Mouse (Mus musculus) layer of hippocampus, adult 18-20 months (tissue): ENCODE results near the gene Gas2l2. TPM values are rescaled to one million over a fixed set of nuclear protein-coding genes. Genes with fewer than 3 reads are reported as not detected.
A peak's percentile ranks its signal among the peaks of the same experiment; 100 is the strongest.

Experiments used
- DNase-seq, 2 experiments: peaks; one replicate each; pipeline ENCODE4 v3.0.0; 2022; ENCODE audit warnings: low spot score in 2 of 2
- long read RNA-seq: library from polyadenylated mRNA; stranded (forward); transcript quantifications from one replicate; pipeline ENCODE4 v2.0.0, GENCODE M21; 2021
- total RNA-seq, 2 experiments: library from RNA; stranded (reverse); gene quantifications; 2 replicates each; pipeline ENCODE4 v1.2.3; 2021

Gas2l2 gene
- total RNA-seq, result under 1 TPM; 0.28 to 0.32 TPM
- long read RNA-seq, partial matches to known transcripts, result 0 of 2 reads
- long read RNA-seq, other reads (novel, unspliced or antisense), result 1 of 2 reads

DNA sequence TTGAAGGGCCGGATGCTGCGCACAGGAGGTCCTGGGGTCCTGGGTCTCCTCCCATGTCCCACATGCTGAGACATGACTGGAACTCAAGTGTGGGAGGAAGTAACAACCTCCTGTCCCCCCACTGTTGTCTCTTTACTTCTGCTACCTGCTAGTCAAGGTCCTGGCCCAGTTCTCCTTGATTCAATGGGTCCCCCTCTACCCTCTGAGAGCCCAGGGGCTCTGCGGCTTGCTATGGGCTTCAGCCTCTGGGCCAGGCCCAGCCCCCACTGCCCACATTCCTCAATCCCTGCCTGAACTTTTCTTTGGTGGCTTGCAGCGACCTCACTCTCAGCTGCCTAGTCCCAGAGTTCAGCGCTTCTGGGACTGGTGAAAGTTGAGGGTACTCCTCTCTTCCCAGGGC is at the start of gene Gas2l2:
Gene Gas2l2, minus strand, starts transcription at position 101 of the 400 bp plus-strand sequence.
- no peak for DNase-seq

DNA sequence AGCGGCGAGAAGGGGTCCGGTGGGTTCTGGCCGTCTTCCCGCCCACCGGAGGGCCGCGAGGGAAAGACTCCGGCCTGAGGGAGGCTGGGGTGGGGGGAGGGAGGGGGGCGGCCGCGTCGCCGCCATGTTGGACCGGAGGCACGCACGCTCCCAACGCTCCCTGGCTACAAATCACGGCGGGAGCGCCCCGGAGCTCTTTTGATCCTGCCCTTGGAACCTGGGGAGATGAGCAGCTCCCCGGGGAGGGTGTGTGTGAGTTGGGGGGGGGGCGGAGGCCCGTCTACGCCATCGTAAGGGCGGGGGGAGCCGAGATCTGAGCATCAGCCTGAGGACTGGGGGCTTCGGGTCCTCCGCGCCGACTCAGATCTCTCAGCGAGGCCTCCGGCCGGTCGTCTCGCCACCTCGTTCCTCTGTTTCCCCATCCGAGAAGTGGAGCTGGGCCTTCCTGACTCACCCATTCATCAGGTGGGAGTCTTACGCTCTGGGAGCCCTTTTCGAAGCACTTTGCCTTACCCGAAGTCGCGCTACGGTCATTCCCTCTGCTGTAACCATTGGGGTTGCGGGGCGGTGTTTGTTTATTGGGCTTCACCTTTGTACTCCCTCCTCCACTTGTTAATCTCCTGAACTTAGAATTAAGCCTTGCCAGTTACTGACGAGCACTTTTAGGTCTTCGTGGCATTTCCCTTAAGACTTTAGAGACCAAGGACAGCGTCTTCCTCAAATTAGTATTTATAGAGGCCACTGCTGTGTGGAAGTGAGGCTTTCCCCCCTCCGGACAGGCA is 44.2 kb upstream of the Gas2l2 start:
- DNase-seq, result no peak

DNA sequence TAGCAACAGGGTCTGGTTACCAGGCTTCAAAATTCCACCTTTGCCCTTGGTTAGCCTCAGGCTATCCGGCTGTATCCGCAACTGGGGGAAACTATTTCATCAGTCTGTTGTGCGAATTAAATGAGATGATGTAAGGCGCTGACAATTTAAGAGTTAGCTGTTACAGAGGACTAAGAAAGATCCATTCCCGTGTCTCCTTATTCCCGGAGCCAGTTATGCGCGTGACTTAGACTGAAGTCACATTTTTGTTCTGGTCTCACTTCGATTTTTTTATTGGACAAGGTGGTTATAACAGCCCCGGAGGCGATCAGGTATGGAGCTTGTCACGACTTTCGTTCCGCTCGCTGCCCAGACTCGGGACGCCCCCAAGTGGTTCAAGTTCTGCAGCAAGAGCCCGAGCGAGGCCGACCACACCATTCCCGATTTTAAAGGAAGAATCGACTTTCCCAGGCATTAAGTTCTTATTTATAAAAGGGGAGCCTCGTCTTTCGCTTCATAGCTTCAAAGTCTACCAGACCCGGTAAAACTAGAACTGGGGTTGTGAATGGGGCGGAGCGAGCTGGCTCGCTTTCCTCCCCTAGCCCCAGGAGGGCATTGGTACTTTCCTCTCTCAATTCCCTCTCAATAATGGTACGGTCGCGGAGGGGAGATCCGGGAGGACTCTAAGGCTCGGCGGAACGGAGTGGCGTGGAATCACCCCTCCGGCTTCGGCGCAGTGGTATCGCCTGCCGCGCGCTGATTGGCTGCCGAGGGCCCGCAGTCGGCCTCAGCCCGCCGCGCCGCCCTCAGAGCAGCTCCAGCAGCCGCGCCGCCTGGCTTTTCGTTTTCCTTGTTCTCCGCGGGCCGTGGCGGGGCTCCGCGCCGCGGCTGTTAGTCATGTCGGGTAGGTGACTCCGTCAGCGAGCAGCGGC is 43.3 kb upstream of the Gas2l2 start, which contains the start of gene Taf15:
Gene Taf15, plus strand, starts transcription at position 763 of the 911 bp plus-strand sequence.
- DNase-seq, result peak; percentile 98 to 99

DNA sequence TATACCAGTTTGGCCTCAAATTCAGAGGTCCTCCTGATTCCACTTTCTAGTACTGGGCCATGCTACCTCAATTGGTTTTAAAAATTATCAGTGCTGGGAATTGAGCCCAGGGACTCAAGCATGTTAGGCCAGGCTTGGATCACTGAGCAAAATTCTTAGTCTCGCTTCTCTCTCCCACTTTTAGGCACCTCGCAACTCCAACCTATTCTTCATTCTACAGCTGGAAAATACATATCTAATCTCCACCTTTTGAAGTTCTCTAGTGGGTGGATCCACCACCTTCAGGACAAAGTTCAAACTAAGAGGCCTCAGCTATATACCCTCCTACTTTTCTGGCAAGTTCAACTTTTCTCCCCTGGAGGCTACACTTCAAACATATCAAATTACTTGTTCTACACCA is 42.5 kb upstream of the Gas2l2 start:
- no peak for DNase-seq

DNA sequence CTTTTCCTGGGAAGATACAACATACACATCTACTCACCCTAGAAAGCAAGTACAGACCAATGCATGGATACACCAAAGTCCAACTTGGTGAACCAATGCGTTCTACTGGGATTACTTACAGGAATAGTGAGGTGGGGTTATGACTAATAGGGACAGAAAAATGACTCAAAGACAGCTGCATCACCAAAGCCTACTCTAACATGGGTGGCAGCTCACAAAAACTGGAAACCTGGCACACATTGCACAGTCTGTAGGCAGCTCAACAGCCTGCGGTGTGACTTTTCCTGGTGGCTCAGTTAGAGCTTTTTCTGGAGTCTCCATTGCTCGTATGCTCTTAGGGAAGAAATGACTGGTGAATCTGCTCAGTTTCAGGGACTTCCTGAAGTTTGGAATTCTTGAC is 39.5 kb upstream of the Gas2l2 start:
- peak in 1 of 2 experiments; percentile 27 for DNase-seq

DNA sequence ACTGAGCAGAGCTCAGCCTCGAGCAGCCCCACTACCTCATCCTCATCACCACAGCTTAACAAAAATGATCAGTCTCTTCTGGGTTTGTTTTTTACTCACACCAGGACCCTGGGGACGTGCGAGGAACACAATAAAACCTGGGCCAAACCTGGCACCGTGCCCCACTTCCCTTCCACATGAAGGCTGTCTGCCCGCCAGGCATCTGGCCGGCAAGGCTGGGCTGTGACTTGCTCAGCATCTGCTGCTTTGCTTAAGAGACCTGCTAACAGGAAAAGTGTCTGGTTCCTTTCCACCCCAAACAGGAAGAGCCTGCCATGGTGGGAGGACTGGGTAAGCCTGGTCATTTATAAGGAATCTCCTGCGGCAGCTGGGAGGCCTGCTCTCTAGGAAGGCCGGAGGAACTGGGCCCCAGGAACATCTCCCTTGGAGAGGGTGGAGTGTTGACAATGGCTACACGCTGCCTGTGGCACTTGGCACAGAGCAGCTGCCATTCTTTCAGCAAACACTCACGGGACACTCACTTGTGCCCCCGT is 37.9 kb upstream of the Gas2l2 start:
- peak in 1 of 2 experiments; percentile 19 for DNase-seq

DNA sequence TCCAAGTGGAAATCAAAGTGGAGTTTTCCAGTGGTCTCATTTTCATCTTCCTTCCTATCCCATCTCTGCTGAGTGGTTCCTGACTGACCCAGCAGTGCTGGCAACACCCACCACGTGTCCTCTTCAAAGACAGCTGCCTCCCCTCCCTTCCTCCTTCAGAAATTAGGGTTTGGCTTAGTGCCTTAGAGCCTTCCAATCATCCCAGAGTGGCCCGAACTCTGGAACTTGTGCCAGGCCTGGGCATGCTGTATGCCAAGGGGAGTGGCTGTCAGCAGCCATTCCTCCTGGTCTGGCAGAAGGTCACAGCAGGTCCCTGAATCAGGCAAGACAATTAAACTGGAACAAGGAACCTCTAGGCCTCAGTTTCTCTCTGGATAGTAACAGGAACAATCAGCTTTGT is 36.7 kb upstream of the Gas2l2 start:
- no peak for DNase-seq

DNA sequence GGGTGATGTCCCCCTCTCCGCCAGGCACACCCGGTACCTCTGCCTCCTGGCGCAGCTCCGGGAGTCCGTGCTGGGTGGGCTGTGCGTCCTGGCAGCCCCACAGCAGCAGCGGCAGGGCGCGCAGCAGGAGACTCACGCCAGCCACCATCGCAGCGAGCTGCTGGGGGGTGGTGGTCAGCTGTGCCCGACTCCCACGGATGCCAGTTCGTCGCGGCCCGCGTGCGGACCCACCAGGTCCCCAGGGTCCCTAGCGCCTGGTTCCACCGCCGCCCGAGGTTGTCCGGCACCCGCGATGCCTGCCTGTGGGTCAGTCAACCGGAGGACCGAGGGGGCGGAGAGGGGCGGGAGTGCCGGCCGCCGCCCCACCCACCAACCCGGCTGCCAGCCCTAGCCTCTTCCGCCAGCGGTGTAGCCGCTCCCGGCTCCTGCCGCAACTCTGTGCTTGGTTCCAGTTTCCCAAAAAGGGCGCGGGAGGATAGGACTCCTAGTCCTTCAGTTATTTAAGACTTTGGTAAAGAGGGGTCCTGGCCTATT is 33.5 kb upstream of the Gas2l2 start, which contains the start of gene Mmp28:
Gene Mmp28, minus strand, starts transcription at position 361 of the 534 bp plus-strand sequence.
- DNase-seq, result no peak

DNA sequence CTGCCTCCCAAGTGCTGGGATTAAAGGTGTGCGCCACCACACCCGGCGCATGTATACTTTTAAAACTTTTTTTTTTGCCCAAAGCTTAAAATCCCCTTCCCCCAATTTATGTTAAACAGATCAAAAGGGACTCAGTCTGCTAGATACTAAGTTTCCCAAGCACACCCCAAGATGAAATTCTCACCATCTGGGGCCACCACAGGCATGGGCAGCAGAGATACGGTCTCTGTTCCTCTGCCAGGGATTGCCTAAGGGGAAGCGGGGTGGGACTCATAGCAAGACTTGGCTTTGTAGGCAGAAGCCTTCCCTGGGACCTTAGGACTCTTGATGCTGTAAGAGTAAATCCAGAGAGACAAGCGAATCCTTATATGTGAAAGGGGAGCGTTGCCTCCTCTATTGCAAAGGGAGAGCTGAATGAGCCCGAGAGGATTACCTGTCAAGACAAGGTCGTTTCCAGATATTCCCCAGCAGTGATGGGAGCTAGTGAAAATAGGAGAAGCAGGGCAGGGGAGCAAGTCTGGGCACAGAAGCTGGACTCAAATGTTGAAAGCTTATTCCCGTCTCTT is 32.3 kb upstream of the Gas2l2 start:
- DNase-seq, result no peak

DNA sequence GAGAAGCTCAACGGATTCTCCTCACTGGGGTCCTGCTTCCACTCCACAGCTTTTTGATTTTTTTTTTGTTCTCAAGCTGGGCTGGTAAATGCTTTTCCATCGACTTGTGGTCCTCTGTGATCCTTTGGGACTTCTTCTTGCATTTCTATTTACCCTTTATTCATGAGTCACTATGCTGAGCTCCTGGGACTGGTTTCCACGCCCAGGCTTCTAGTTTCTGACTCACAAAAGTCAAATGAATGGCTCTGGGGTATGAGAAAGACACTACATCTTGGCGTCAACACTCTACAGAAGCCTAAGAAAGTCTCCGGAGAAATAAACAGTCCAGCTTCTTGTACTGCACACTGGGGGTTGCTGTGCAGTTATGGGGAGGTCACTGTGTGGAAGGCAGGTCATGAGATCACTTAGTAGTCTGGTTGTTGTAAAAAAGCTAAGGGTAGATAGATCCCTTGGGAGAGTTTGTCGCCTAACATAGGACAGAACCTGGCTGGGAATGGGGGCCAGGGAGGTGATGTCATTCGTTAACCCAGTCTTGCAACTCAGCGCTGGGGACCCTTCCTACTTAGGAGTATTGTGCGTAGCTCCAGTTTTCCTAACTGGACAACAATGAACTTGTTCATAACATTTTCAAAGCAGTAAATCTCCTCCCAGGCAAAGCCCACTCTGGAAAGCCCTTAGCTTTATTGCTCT is 28.8 kb upstream of the Gas2l2 start:
- DNase-seq, result no peak

DNA sequence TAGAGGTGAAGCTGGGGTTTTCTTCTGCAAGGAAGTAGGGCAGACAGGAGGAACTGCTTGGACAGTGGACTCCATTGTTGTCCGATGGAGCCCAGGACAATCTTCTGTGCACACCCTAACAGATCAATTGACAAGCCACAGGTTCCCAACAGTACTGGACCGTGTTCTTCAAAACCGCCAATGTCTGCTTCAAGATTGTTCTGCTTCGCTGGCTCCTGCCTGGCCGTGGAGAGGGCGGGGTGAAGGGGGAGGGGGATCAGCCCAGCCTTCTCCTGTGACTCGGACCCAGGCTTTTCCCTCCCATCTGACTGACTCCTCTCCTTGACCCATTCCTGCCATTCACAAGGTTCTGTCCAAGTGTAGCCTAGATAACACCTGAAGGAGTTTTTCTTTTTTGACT is 28.0 kb upstream of the Gas2l2 start:
- no peak for DNase-seq

DNA sequence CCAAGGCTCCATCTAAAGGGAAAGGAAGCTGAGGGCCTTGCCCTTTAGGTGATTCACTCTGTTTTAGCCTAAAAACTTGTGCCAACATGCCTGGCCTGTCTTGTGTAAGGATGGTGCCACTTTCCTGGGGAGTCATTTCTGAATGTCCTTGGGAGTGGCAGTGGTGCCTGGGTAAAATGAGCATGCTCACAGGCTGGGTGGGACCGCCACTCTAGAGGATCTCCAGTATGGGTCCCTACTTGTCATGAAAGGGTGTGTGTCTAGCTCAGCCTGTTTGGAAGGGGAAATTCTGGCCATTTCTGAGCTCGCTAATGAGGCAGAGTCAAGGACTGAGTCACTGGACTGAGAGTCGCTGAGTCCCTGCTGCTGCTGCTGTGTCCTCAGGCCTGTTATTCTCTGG is 26.4 kb upstream of the Gas2l2 start:
- no peak for DNase-seq

DNA sequence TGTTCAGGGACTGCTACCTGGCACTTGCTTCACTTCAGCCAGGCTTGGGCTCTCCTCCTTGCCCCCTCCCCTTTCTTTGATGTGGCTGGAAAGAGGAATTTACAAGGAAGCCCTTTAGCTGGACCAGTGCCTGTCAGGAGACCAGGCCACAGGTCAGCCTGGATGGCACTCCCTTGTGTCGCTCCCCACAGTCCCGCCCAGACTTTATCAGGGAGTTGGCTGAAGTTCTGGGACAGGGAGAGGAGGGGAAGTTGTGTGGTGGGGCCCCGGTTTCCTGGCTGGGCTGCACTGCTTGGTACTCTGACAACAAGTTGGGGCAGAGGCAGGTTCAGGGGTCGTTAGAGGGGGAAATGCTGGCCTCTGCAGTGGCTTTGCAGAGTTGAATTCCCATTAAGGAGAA is 25.3 kb upstream of the Gas2l2 start:
- DNase-seq, result no peak

DNA sequence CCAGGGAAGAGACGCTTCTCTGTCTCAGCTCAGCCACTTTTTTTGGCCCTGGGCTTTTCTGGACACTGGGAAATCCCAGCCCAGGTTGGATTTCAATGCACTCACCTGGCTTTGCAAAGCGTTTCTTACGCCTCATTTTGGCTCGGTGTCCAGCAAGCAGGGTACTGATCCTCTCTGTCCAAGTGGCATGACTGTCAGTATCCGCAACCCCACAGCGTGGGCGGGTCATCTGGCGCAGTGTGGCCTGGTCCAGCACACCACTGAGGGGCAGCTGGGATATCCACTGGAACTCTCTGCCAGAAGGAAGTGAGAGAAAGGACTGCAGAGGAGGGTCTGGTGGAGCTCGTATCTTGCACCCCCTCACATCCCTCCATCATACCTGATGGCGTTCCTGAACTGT is 22.0 kb upstream of the Gas2l2 start:
- DNase-seq, result no peak

DNA sequence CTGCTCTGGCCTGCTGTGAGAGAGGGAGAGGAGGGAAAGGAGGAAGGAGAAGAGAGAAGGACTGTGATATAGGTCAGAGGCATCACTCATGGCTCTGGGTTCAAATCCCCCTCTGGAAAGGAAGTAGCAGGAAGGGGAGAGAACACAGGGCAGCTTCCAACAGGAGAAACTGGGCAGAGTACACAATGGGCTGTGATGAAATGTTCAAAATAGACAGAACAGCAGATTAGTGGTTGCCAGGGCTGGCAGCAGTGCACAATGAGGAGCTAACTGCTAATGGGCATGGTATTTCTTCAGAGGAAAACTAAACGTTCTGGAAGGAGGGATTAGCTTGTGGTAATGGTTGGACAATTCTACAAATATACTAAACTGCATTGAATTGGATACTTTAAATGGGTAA is 21.3 kb upstream of the Gas2l2 start:
- peak in 1 of 2 experiments; percentile 34 for DNase-seq

DNA sequence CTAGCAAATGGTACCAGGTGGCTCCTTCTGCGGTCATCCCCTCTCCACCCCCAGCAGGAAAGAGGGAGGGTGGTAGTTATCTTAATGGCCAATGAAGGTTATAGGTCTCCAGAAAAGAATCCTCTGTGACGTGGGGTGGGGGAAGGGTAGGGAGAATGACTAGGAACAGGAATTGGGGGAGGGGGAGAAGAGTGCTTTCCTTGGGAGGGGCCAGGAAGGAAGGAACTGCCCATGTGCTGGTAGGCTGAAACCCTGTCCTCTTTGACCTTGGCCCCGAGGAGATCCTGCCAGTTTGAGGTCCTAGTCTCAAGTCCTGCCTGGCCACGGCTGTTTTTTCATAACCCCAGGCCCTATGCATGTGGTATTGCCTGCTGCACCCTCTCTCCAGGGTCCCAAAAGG is 20.0 kb upstream of the Gas2l2 start:
- DNase-seq, result no peak

DNA sequence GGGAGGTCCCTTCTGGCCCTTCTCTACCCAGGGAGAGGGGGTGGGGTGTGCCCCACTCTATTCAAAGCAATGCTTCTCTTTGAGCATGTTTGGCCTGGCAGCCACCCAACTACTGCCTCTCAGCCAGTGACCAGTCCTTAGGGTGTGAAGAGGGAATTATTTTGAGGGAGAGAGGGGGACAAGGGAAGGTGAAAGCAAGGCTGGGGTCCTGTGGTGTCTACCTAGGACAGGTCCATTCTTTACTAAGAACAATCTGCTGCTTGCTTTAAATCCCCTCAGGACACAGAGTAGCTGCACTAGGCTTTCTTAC is 19.6 kb upstream of the Gas2l2 start:
- no peak for DNase-seq

DNA sequence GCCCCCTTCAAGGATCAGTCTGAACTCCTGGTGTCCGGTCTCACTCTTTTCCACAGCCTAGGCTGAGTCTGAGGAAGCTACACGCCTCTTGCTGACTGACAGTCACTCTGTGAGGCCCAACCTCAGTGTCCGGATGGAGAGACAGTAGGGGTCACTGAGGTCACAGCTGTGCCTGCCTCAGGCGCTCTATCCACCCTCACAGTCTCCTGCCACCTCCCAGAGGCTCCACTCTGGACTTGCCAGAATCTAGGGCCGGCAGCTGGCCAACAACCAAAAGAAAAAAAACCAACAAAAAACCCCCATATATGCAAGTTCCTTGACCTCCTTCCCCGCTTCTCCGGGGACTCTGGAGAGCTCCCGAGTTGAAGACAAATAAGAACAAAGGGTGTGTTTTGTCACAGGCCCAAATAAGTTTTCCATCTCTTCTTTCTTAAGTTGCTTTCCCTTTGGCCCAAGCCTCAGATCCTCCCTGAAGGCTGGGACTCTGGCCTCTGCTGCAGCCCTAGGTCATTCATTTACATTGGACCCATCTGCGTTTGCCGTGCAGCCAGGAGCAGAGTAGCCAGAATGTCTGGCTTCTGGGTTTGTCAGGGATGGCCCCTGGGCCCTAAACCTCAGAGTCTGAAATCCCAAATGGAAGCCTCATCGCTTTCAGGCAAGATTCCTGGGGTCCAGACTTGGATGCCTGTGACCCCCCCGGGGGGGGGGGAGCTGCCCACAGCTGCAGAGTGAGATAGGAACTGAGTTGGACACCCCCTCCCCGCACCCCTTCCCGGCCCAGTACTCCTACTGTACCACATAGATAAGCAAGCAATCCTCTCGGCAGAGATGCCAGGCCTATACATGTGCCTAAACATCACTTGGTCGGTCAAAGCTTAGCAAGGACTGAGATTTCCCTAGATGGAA is 19.0 kb upstream of the Gas2l2 start:
- DNase-seq, result no peak

DNA sequence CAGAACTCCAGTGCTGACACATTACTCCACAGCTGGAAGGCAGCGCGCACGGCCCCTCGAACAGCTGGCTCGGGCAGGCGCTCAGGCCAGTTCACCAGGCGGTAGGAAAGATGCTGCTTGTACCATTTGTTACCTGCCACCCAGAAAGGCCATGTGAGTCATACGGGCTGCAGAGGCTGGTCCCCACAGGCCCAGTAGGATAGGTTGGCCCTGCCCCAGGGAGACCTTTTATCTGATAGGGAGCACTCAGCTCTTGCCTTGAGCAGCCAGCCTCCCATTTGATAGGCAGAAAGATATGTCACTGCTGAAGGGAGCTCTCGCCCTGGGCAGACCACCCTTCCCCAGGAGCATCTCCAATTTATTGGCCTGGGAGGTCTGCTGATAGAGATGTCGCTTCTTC is 18.4 kb upstream of the Gas2l2 start:
- DNase-seq, result no peak

DNA sequence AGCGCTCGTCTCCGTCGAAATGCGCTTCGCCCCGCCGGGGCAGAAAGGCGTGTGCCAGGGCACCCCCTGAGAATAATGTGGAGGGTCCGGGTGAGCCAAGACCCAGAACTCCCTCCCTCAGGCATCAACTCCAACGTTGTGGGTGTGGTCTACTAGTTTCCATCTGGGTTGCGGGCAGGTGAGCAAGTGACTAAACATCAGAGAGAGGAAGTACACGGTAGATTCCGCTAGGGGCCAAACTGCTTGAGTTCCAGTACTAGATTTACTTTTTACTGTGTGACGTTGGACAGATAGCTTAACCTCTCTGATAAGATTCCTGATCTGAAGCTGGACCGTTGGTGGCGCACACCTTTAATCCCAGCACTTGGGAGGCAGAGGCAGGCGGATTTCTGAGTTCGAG is 15.7 kb upstream of the Gas2l2 start:
- no peak for DNase-seq
